Comparison of ENCODE assay signal across 9 mouse cellular contexts in the genomic region with DNA sequence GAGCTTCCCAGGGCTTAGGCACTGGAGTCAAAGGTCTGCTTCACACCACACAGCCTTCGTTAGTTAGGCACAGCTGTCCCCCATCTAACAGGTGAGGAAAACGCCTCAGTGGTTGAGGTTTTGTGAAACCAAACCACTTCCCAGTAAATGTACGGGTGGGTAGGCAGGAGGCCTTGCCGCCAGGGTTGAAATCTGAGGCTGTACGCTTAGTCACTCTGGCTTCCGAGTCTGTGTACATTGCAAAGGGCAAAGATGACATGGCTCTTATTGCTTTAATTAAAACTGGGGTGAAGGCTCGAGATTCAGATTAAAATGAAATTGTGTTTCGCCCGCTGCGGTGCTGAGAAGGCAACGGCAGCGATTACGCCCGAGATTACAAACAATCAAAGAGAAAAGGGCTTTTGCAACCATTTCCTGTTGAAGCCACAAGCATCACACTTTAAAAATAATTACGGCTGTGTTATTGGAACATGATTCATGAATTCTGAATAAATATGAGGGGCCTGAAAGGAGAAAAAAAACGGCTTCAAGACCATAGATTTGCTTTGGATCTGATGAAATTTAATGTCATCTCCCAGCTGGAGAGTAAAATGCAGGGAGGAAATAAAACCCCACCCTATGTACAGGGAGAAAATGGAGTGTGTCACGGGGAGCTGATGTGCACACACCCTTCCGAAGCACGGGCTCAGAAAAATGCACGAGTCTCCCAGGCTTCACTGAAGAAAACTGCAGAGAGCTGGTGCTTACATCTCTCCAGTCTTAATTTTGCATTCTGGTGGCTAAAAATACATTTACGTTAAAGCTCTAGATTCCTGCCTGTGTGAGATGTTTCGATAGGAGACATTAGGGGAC. TPM values are rescaled to one million over a fixed set of nuclear protein-coding genes. Genes with fewer than 3 reads are reported as not detected.
A peak's percentile ranks its signal among the peaks of the same experiment; 100 is the strongest.
DNase-seq lines count a peak whose midpoint lies in the region; ATAC-seq and TF ChIP-seq lines count a peak whose summit lies in the region.
"Had no signal": no experiment of that assay in that cellular context is flagged by ENCODE, and none has a peak within 500 bp of the region (broad histone marks: within the 10 kb centered on the region; RNA-seq: fewer than 3 reads in every experiment).

No protein-coding gene starts in this region.

- no peaks in the 10 kb centered on the region for H3K36me3 ChIP-seq in neural tube, embryonic 13.5 days
- H3K36me3 ChIP-seq: heart, embryonic 13.5 days had no signal

- WGBS in neural tube, embryonic 13.5 days, result 63% methylated on average over 22 of the region's 22 CpGs

- no peak for DNase-seq in neural tube, embryonic 10.5 days (ENCODE audit: extremely low spot score, low spot score)
- DNase-seq in thymus, postnatal 25 days, result peak; percentile 74
- no peak for DNase-seq in adrenal gland, adult 8-10 months
- no peak for DNase-seq in kidney, adult 11 months
- DNase-seq in left cerebral cortex, postnatal 4 days, result no peak

- no peak overlapping the region for H3K9ac ChIP-seq in neural tube, embryonic 13.5 days
- H3K9ac ChIP-seq: heart, embryonic 13.5 days had no signal

- intact Hi-C loops in left cerebral cortex, postnatal 4 days (cut with DNase I), result no loop called here

- H3K4me2 ChIP-seq in neural tube, embryonic 13.5 days, result no peak overlapping the region
- H3K4me2 ChIP-seq: heart, embryonic 13.5 days had no signal

- TF ChIP-seq CTCF in embryonic fibroblast, embryonic 13.5 days (IDR thresholded peaks at IDR 0.05; ENCODE audit: borderline replicate concordance, insufficient read depth, low read length), result no peak

- no peak overlapping the region for H3K4me3 ChIP-seq in neural tube, embryonic 13.5 days
- no peak overlapping the region for H3K4me3 ChIP-seq in embryonic fibroblast, embryonic 13.5 days (ENCODE audit: insufficient read depth, low read length)
- H3K4me3 ChIP-seq: heart, embryonic 13.5 days had no signal

- H3K4me1 ChIP-seq in neural tube, embryonic 13.5 days (replicated peaks), result peaks cover 19% of the 10 kb centered on the region
- peaks cover 3% of the 10 kb centered on the region; the same call in 1 of the 2 replicates for H3K4me1 ChIP-seq in embryonic fibroblast, embryonic 13.5 days (ENCODE audit: control insufficient read depth, insufficient read depth, low read length)
- H3K4me1 ChIP-seq: heart, embryonic 13.5 days had no signal

- ATAC-seq in neural tube, embryonic 13.5 days (ENCODE audit: low read depth), result no peak
- peak; percentile 87 for ATAC-seq in megakaryocyte progenitor cell, adult 5-6 weeks (replicated peaks; ENCODE audit: poor library complexity)

- peaks cover 6% of the 10 kb centered on the region; the same call in 1 of the 2 replicates for H3K27me3 ChIP-seq in neural tube, embryonic 13.5 days
- H3K27me3 ChIP-seq: heart, embryonic 13.5 days had no signal

- H3K27ac ChIP-seq in neural tube, embryonic 13.5 days (replicated peaks), result peak overlapping the region; percentile 71
- peak overlapping the region; percentile 58 for H3K27ac ChIP-seq in embryonic fibroblast, embryonic 13.5 days (ENCODE audit: insufficient read depth, low read length)
- H3K27ac ChIP-seq: heart, embryonic 13.5 days had no signal

- H3K9me3 ChIP-seq in neural tube, embryonic 13.5 days, result no peaks in the 10 kb centered on the region
- H3K9me3 ChIP-seq: heart, embryonic 13.5 days had no signal

- no peak for TF ChIP-seq POLR2A in embryonic fibroblast, embryonic 13.5 days (IDR thresholded peaks at IDR 0.05; ENCODE audit: low read depth, low read length)

RNA-seq across cellular contexts. Expression of a gene that starts 50.5 kb away (rescaled TPM):
- polyA plus RNA-seq in neural tube, embryonic 13.5 days (2015; fragmentation: Nextera tagmentation; extraction: Ambion mirVana), result 22.0 and 22.7 TPM in 2 replicates
- not detected in 2 replicates for polyA plus RNA-seq in embryonic fibroblast, embryonic 13.5 days (2011; ENCODE audit: insufficient read length, low read depth, missing spikeins)
- total RNA-seq in megakaryocyte progenitor cell, adult 5-6 weeks (2015), result 0.15 and 0.27 TPM in 2 replicates
- total RNA-seq in megakaryocyte progenitor cell, adult 5-6 weeks (2017), result 0.74 TPM in 1 of 2 replicates, not detected in the other
- 10 to 100 TPM in 2 of 4 experiments, 1 to 10 TPM in 2; 2.3 to 11.7 (median 6.8) TPM for total RNA-seq in adrenal gland, adult 8-10 months (2022)
- 10 to 100 TPM; 18.3 to 23.0 TPM for total RNA-seq in left cerebral cortex, postnatal 4 days (2021)
